Mouse (Mus musculus) midbrain, embryonic 16.5 days (tissue): ENCODE data around the gene Mras. TPM values are rescaled to one million over a fixed set of nuclear protein-coding genes. Genes with fewer than 3 reads are reported as not detected.

Experiments
- ATAC-seq: fragments of 200-750 bp; cut with Nextera tagmentation; 2 replicates; pipeline ENCODE4 v1.8.0; 2017; ENCODE audit warnings: moderate TSS enrichment
- H3K27ac ChIP-seq: fragments of 300-500 bp; sonication (generic); 2 replicates; pipeline ENCODE4 v1.5.1; 2014; ENCODE audit warnings: mild to moderate bottlenecking, low read length, mixed read lengths
- H3K27me3 ChIP-seq: fragments of 300-500 bp; sonication (generic); 2 replicates; pipeline ENCODE4 v1.6.1; 2014; ENCODE audit warnings: low read depth, low read length, mixed read lengths; ENCODE audit not compliant: control insufficient read depth, insufficient read depth
- H3K36me3 ChIP-seq: fragments of 300-500 bp; sonication (generic); 2 replicates; pipeline ENCODE4 v1.6.1; 2014; ENCODE audit warnings: mild to moderate bottlenecking, low read length, moderate library complexity, mixed read lengths; ENCODE audit not compliant: control insufficient read depth, insufficient read depth
- H3K4me1 ChIP-seq: fragments of 300-500 bp; sonication (generic); 2 replicates; pipeline ENCODE4 v1.6.1; 2014; ENCODE audit warnings: mild to moderate bottlenecking, low read length, mixed read lengths; ENCODE audit not compliant: control insufficient read depth, insufficient read depth
- H3K4me2 ChIP-seq: fragments of 300-500 bp; sonication (generic); 2 replicates; pipeline ENCODE4 v1.6.1; 2014; ENCODE audit warnings: mild to moderate bottlenecking, low read length, mixed read lengths
- H3K4me3 ChIP-seq: fragments of 300-500 bp; sonication (generic); 2 replicates; pipeline ENCODE4 v1.5.1; 2014; ENCODE audit warnings: low read depth, mild to moderate bottlenecking, low read length, moderate library complexity, mixed read lengths
- H3K9ac ChIP-seq: fragments of 300-500 bp; sonication (generic); 2 replicates; pipeline ENCODE4 v1.6.1; 2014; ENCODE audit warnings: low read depth, low read length, mixed read lengths
- H3K9me3 ChIP-seq: fragments of 300-500 bp; sonication (generic); replicated peaks from 2 replicates; pipeline ENCODE4 v1.6.1; 2014; ENCODE audit warnings: mild to moderate bottlenecking, low read length, mixed read lengths; ENCODE audit not compliant: control insufficient read depth, poor library complexity, severe bottlenecking
- WGBS: fragments of 180-500 bp; shearing (Covaris S2); extraction: QIAGEN DNeasy Blood & Tissue Kit; methylation state at CpG from one replicate; pipeline ENCODE4 v1.1.7; 2014; 5-methylcytosine and 5-hydroxymethylcytosine counted together
- polyA plus RNA-seq: library from polyadenylated mRNA; unstranded; fragments of >200 nt; fragmentation: Nextera tagmentation; extraction: Ambion mirVana; gene quantifications from 2 replicates; pipeline ENCODE4 v1.2.1, GENCODE M21; 2015

The Mras gene
- polyA plus RNA-seq: 51.2 and 53.5 TPM in 2 replicates

- peak within 1 kb of the TSS; percentile 89 for H3K27ac ChIP-seq
- H3K4me3 ChIP-seq: peak within 1 kb of the TSS; percentile 85
- ATAC-seq: no peak
- WGBS: 16% methylated on average over 27 of the region's 27 CpGs
- no peaks in the 10 kb centered on the region for H3K9me3 ChIP-seq
- no peaks in the 10 kb centered on the region for H3K36me3 ChIP-seq
- H3K4me1 ChIP-seq: peaks cover 32% of the 10 kb centered on the region
- peaks cover 4% of the 10 kb centered on the region; the same call in 1 of the 2 replicates for H3K27me3 ChIP-seq
- peak within 1 kb of the TSS; percentile 87 for H3K4me2 ChIP-seq
- H3K9ac ChIP-seq: peak within 1 kb of the TSS; percentile 95
Measured at GRCm38 (mm10) chr9:99437031-99437764, at the start of gene Mras. Gene Mras (minus strand): TSS chr9:99437381.

- H3K36me3 ChIP-seq: peaks cover 8% of the 10 kb centered on the region
- H3K9ac ChIP-seq: no peak overlapping the region
- WGBS: 94% methylated on average over 4 of the region's 4 CpGs
- no peak for ATAC-seq
- H3K27ac ChIP-seq: no peak overlapping the region
- H3K4me1 ChIP-seq: no peaks in the 10 kb centered on the region
- H3K4me3 ChIP-seq: no peak overlapping the region
- no peaks in the 10 kb centered on the region for H3K9me3 ChIP-seq
- no peak overlapping the region for H3K4me2 ChIP-seq
- H3K27me3 ChIP-seq: no peaks in the 10 kb centered on the region
Measured at GRCm38 (mm10) chr9:99485144-99485543, 48.0 kb upstream of the Mras start.

- no peak overlapping the region for H3K9ac ChIP-seq
- no peaks in the 10 kb centered on the region for H3K27me3 ChIP-seq
- no peak overlapping the region for H3K27ac ChIP-seq
- H3K9me3 ChIP-seq: no peaks in the 10 kb centered on the region
- peaks cover 7% of the 10 kb centered on the region for H3K36me3 ChIP-seq
- no peak for ATAC-seq
- H3K4me1 ChIP-seq: no peaks in the 10 kb centered on the region
- H3K4me2 ChIP-seq: no peak overlapping the region
- H3K4me3 ChIP-seq: no peak overlapping the region
Measured at GRCm38 (mm10) chr9:99484632-99485031, 47.5 kb upstream of the Mras start.

- Histone ChIP-seq H3K27ac (no peak overlapping the region), H3K4me1 (no peaks in the 10 kb centered on the region), H3K9ac (no peak overlapping the region), H3K4me3 (no peak overlapping the region), H3K9me3 (no peaks in the 10 kb centered on the region), H3K27me3 (no peaks in the 10 kb centered on the region), H3K4me2 (no peak overlapping the region), H3K36me3 (peaks cover 5% of the 10 kb centered on the region)
- 93% methylated on average over 4 of the region's 4 CpGs for WGBS
- no peak for ATAC-seq
Measured at GRCm38 (mm10) chr9:99483191-99483590, 46.0 kb upstream of the Mras start.

- no peak overlapping the region for H3K27ac ChIP-seq
- no peaks in the 10 kb centered on the region for H3K4me1 ChIP-seq
- H3K9me3 ChIP-seq: no peaks in the 10 kb centered on the region
- H3K4me2 ChIP-seq: no peak overlapping the region
- WGBS: 84% methylated on average over 4 of the region's 4 CpGs
- H3K9ac ChIP-seq: no peak overlapping the region
- H3K4me3 ChIP-seq: no peak overlapping the region
- H3K27me3 ChIP-seq: no peaks in the 10 kb centered on the region
- peaks cover 1% of the 10 kb centered on the region; the same call in 1 of the 2 replicates for H3K36me3 ChIP-seq
- no peak for ATAC-seq
Measured at GRCm38 (mm10) chr9:99480764-99481163, 43.6 kb upstream of the Mras start.

- H3K36me3 ChIP-seq: peaks cover 7% of the 10 kb centered on the region; the same call in 1 of the 2 replicates
- no peak overlapping the region for H3K4me2 ChIP-seq
- no peaks in the 10 kb centered on the region for H3K9me3 ChIP-seq
- WGBS: 71% methylated on average over 9 of the region's 9 CpGs
- no peaks in the 10 kb centered on the region for H3K4me1 ChIP-seq
- H3K27me3 ChIP-seq: no peaks in the 10 kb centered on the region
- no peak overlapping the region for H3K4me3 ChIP-seq
- no peak for ATAC-seq
- H3K9ac ChIP-seq: no peak overlapping the region
- H3K27ac ChIP-seq: no peak overlapping the region
Measured at GRCm38 (mm10) chr9:99479181-99479711, 42.1 kb upstream of the Mras start.

- Histone ChIP-seq H3K4me1 (no peaks in the 10 kb centered on the region), H3K9ac (no peak overlapping the region), H3K36me3 (peaks cover 7% of the 10 kb centered on the region; the same call in 1 of the 2 replicates), H3K27ac (no peak overlapping the region), H3K9me3 (no peaks in the 10 kb centered on the region), H3K27me3 (no peaks in the 10 kb centered on the region), H3K4me3 (no peak overlapping the region), H3K4me2 (no peak overlapping the region)
- no peak for ATAC-seq
- 84% methylated on average over 7 of the region's 7 CpGs for WGBS
Measured at GRCm38 (mm10) chr9:99471334-99471733, 34.2 kb upstream of the Mras start.

- Histone ChIP-seq H3K4me2 (no peak overlapping the region), H3K27ac (no peak overlapping the region), H3K9ac (no peak overlapping the region), H3K9me3 (no peaks in the 10 kb centered on the region), H3K4me1 (no peaks in the 10 kb centered on the region), H3K4me3 (no peak overlapping the region), H3K27me3 (no peaks in the 10 kb centered on the region), H3K36me3 (peaks cover 3% of the 10 kb centered on the region; the same call in 1 of the 2 replicates)
- WGBS: 68% methylated on average over 16 of the region's 16 CpGs
- no peak for ATAC-seq
Measured at GRCm38 (mm10) chr9:99470347-99471092, 33.3 kb upstream of the Mras start.
